Mouse (Mus musculus): ENCODE results near the gene Kctd20.

- TF ChIP-seq CTCF (IDR thresholded peaks at IDR 0.05; ENCODE audit: borderline replicate concordance, extremely low read depth, insufficient read depth, insufficient read length) (no peak), POLR2A (IDR thresholded peaks at IDR 0.05; ENCODE audit: borderline replicate concordance, extremely low read depth, insufficient read depth, insufficient read length, poor library complexity, severe bottlenecking) (no peak)
Measured at GRCm38 (mm10) chr17:28943740-28944139, 8.0 kb upstream of the Kctd20 start, which contains the start of gene Pxt1.

All from brain, embryonic 14.5 days (tissue).